Mouse (Mus musculus) cerebral cortex, adult 2 months (tissue): Measurements from ENCODE around the gene Cux1.

Source experiments
- WGBS: fragments of 180-500 bp; shearing (Covaris S2); methylation state at CpG from one replicate; pipeline ENCODE4 v1.1.7; 2018; 5-methylcytosine and 5-hydroxymethylcytosine counted together

Cux1 gene

DNA sequence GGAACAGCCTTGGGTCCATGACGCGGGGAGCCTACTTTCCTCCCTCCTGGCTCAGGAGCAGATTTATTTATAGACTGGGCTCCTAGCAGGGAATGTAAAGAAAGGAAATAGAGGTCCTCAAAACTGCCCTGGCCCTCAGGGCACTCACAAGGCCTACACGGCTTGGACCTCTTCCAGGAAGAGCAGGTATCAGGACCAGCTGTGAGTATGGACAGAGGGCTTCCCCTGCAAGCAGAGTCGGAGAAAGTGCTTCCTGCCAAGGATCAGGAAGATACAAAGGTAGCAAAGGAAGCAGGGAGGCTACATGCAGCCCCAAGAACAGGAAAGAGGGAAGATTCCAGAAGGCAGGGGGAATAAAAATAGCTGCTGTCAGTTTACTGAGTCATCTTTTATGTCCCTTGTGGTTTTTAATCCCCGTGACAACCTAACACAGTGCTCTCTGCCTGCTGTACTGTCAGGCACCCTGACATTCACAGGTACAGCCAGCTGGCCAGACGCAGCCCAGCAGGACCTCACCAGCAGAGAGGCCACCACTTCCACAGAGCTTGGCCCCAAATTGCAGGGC is 66.9 kb downstream of the Cux1 start:
- 39% methylated on average over 6 of the region's 6 CpGs for WGBS

DNA sequence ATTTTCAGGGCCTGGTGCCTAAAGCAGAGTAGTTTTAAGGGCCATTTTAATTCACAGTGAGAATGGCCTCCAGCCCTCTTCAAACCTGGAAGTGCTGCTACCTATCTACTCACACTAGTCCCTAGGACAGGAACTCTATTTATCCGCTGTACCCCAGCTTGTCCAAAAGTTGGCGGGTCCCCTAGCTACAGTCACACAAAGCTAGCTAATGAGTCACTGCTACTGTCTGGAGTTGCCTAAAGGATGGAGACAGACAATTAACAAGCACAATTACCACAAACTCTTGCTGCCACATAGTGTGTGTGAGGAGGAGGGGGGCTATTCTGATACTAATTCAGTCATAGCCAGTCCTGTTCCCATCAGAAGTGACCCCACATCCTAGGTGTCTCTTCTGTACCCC is 68.0 kb downstream of the Cux1 start:
- WGBS = 61% methylated on average over 2 of the region's 2 CpGs

DNA sequence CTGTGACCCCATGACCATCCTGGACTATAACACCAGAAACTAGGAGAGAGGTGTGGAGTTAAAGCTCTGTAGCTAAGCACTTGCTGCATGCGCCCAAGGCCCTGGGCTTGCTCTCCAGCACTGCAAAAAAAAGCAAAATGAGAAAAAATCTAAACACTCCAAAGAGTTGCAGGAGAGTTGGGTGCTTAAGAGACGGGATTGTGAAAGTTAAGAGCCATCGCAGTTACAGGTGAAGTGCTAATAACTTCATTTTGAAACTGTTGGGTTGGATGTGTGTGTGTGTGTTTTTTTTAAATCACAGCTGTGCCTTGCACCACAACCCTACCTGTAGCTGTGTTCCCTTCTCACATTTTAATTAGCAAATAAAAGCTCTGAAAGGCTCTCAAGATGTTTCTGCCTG is 68.5 kb downstream of the Cux1 start:
- WGBS = 94% methylated on average over 3 of the region's 3 CpGs

DNA sequence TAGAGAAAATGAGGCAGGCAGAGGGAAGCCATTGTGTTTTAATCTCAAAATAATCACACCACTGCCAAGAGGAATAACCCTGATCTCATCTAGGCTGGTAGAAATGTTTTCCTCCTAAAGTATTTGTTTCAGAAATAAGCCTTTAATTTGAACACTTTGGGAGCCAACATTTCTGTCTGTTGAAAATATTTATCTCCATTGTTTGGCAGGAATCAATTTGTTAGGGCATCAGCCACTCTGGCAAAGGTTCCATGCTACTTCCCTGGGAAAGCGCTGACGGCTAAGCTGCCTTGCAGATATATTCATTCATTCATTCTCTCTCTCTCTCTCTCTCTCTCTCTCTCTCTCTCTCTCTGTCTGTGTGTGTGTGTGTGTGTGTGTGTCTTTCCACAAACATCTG is 70.0 kb downstream of the Cux1 start:
- 43% methylated on average over 2 of the region's 2 CpGs for WGBS

DNA sequence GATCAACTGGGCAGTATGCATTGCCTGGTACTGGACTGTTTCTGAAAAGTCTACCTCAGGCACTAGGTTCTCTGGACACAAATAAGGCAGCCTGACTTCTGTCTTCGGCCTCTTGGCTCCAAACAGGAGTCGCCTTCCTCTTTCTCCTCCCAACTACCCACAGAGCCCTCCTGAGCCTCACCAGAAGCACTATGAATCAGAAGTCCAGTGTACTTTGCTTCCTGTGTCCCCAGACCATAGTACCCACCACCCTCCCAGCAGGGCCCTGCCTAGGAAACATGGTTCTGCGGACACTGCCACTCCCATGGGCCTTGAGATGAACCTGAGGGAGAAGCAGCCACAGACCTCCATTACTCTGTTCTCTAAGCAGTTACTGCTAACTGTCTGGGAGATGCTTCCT is 71.7 kb downstream of the Cux1 start:
- WGBS = 87% methylated on average over 3 of the region's 3 CpGs

DNA sequence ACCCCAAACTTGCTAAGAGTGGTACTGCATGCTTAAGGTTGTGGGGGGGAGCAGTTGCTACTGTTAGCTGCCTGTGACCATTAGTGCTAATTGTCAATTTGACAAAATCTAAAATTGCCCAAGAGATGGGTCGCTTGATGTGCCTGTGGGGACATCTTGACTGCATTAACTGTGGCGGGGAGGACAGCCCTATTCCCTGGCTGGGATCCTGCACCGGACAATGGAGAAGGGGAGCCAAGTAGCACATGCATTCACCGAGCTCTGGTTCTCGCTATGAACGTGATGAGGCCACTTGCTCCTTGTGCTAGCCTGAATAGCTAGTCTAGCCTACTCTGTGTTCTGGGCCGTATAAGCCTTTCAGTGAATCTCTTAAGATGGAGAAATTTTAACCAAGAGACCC is 72.4 kb downstream of the Cux1 start:
- WGBS = 64% methylated on average over 7 of the region's 7 CpGs

DNA sequence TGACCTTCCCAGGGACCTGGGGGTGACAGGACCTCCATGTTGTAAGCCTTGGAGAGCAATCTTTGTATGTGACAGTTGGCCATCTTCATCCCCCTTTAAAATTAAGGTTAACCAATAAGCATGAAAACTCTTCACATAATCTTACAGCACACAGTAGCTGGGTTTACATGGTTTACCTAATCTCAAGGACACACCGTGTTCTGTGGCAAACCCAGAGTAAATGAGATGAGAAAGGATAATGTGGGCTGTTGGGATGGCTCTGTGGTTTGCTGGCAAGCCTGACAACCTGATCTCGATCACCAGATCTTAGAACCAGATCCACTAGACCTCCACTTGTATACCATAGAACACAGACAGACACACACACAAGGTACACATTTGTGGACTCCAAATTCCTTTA is 73.0 kb downstream of the Cux1 start:
- whole genome bisulfite sequencing = 85% methylated on average over 2 of the region's 2 CpGs

DNA sequence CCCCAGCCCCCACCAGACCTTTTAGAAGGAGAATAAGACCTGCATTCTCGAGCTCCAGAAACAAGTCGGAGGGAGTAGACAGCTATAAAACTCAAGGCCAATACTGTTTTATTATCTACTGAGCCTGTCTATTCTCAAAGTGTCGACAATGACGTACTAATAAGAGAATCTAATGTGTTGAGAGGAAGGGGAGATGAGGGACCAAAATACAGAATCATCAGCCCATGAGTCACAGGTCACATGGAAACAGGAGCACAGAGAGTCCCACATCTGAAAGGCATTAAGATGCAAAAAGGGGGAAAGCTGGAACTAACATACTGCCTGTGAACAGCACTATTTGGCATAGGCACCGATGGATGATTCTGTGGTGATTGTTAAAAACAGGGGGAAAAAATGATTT is 77.8 kb downstream of the Cux1 start:
- WGBS = 80% methylated on average over 5 of the region's 5 CpGs

DNA sequence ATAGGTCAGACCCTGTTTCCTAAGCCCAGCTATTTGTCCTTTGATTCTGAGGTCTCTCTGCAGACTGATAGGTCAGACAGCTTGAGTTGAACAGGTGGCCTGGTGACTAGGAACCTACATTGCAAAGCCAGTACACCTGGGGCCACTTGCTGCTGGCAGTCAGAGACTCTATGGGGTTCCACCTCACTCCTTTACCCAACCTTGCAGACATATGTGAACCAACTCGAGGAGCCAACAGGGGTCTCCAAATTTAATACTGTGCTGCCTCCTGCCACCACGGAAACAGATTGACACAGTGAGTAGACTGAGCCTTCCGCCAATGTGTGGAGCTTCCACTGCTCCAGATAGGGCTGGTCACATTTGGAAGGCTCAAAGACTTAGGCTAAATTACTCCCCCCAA is 78.6 kb downstream of the Cux1 start:
- 65% methylated on average over 3 of the region's 3 CpGs for WGBS

DNA sequence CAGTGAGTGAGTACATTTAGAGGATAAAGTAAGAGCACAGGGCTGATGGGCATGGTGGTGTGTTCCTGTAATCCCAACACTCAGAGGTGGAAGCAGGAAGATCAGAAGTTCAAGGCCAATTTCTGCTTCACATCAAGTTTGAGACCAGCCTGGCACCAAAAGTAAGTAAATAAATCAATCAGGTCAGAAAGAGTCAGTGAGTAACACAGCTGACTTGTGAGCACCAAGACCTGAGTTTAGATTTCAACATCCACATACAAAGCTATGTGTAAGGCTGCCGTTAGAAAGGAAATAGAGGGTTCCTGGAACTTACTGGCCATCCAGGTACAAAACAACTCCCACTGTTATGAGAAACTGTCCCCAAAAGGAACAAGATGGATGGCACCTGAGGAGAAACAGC is 79.1 kb downstream of the Cux1 start:
- 41% methylated on average over 1 of the region's 1 CpGs for WGBS

DNA sequence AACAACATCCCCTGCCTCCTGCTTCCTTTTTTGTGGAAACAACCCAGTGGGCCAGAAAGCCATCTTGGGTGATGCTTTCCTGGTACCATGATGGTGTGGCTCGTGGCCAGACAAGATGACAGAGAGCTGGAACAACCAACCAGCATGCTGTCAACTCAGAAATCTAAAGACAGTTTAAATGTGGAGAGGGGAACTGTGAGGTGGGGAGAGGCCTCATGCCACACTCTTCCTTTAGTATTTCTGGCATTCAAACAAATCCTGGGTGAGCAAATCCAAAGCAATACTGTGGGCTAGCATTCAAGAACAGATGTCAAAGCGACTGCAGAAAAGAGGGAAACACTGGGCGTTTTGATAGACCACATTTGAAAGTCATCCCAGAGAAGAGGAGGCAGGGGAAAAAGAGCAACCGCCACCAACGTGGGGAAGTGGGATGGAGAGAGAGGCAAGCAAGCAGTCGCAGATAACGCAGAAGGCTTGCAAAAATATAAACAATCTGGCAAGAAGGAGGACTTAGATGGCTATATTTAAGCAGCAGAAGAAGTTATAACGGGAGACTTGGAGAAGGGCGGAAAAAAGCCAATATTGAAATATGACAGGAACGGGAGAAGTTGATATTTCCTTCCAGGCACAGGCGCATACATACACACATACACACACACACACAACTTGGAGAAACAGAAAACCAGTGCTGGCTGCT is 79.7 kb downstream of the Cux1 start:
- WGBS = 29% methylated on average over 11 of the region's 11 CpGs

DNA sequence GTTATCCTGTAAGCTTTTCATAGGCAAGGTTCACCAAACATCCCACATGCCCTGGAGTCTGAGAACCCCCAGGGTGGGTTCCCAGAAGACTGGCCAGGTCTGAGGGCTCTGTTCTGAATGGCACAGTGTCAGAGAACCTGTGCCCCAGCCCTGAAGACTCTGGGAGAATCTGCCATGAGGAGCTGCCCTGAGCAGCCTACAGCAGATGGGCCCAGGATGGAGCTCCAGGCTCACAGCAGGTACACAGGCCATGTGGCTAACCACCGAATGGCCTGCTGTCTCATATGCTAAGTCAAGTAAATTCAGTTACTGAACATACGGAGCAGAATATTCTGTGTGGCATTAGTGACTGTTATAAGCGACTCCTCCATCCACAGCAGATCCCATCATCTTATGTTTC is 80.9 kb downstream of the Cux1 start:
- 79% methylated on average over 3 of the region's 3 CpGs for WGBS

DNA sequence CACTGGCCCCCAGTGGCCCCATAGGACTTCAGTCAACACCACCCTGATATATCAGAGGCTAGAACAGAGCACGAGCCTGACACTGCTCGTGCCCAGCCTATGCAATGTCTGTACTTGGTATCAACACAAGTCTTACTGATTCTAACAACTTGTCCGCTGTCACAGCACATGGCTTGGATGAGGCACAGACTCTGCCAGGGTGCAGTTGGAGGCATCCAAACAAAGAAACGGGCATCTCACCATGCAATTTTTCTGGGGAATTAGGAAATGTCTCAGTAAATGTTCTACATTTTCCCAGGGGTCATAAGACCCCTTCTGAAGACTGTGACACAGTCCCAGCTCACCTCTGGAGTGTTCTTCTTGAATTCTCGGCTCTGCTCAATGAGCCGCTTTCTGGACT is 81.9 kb downstream of the Cux1 start:
- WGBS = 87% methylated on average over 6 of the region's 6 CpGs

DNA sequence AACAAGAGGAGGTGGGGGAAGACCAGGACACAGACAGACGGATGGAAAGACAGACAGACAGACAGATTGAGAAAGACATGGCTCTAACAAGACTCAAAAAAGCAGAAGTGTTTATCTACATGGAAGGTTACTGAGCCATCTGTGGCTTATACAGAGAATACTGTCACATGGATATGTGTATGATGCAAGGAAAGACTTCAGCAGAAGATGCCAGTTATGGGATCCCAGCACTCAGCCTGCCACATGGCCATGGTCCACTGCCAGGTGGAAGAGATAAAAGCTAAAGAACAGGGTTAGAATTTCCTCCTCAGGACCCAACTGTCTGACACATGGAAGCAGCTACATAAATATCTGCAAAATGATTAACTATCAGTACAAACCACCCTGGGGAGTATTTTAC is 84.9 kb downstream of the Cux1 start:
- WGBS = 59% methylated on average over 1 of the region's 1 CpGs

DNA sequence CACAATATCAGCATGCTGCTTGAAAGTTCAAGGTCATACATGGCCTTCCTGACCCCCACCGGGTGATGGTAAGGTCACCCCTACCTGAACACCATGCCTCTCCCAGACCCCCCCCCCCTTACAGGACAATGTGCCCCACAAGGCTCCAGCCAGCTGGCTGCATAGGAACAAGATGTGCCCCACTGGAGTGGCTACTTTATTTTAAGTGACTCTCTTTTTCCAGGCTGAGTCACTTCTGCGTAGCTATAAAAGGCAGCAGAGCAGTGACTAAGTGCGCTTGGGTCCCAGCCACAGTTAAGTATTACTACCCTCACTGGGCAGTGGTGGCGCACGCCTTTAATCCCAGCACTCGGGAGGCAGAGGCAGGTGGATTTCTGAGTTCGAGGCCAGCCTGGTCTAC is 86.7 kb downstream of the Cux1 start:
- 71% methylated on average over 7 of the region's 7 CpGs for WGBS

DNA sequence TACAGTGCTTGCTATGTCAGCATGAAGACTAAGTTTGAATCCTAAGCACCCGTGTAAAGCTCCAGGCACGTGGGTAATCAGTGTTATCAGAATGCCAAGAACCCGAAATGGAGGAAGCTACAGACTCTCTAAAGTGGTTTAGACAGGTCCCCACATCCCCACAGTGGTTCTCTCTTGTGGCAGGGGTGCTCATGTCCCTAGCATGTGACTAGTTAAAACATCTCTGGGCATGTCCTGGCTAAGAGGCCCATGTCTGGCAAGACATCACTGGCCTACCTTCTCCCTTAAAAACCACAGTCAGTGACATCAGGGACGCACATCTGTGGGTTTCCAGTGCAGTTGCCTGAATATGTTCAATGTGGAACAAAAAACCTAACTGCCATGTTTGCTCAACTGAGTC is 87.5 kb downstream of the Cux1 start:
- WGBS = 74% methylated on average over 4 of the region's 4 CpGs

DNA sequence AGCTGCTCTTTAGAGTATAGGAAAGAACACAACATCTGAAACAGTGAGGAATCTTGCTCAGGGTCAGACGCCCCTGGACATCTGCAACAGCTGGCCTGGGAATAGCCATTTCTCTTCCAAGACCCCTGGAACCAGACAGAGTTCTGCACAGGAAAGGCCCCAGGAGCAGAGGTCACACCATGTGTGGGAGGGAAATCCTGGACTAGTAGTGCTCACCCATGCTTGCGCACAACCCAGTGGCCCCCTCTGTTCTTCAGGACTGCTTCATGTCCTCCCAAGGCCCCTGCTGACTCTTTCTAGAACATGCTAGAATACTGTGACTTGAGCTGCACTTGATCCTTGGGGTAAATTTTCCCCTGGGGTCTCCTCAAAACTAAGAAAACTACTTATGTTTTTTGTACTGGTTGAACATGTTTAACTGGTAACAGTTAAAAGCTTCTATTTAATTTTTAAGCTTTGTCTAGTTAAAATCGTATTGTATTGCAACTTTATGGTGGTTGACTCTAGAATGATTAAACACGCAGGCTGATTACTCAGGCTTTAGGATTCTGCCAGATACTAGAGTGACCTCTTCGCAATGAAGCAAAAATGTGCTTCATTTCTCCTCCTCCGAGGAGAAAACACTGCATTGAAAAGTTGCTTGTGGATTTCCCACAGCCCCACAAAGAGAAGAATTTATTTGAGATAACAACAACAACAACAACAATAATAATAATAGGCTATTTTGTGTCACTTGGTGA is 88.1 kb downstream of the Cux1 start:
- WGBS = 88% methylated on average over 6 of the region's 6 CpGs

DNA sequence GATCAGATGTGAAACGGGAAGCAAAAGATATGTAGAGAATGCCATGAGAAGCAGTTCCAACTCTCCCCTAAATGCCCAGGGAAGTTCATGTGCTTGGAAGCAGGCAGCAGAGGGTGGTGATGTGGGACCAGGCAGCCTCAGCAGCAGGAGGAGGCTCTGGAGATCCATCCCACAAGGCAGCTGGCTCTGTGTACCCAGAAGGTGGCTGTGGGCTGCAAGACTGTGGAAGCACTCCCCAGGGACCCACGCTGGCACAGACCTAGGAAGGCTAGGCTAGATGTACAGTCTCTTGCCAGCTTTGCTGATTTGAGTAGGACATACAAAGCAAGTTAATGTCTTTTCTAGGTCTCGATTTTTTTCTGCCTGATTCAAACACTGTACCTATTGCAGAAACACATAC is 91.0 kb downstream of the Cux1 start:
- WGBS = 54% methylated on average over 3 of the region's 3 CpGs

DNA sequence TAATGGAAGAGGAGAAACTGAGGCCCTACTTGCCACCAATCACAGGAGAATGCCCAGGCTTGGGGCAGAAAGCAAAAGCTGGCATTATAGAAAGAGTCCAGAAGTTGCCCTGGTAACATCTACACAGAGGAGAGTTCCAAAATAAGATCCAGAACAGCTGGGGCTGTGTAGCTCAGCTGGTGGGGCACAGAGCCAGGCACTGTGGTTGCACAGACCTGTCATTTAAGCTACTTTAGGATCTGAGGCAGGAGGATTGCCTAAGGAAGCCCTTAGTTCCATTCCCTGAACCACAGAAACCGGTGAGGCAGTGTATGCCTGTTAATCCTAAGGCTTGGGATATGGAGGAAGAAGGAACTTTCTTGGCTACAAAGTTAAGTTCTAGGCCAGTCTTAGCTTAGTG is 92.1 kb downstream of the Cux1 start:
- 83% methylated on average over 1 of the region's 1 CpGs for WGBS

DNA sequence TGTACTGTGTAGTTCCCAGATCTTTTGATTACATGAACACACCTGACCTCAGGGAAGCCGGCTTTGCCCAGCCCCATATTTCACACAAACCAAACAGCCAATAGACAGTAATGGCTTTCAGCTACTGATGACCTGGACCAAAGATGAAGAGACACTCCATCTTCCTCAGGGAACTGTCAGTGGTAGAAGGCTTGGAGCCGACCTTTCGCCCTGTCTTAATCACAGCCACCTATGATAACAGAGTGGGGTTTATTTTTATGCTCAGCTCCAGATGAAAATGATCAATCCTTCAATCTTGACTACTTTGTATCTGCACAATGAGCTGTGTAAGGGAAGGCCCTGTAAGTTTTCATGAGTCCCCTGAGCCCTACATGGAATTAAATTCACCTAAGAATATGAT is 93.2 kb downstream of the Cux1 start:
- 94% methylated on average over 3 of the region's 3 CpGs for WGBS

DNA sequence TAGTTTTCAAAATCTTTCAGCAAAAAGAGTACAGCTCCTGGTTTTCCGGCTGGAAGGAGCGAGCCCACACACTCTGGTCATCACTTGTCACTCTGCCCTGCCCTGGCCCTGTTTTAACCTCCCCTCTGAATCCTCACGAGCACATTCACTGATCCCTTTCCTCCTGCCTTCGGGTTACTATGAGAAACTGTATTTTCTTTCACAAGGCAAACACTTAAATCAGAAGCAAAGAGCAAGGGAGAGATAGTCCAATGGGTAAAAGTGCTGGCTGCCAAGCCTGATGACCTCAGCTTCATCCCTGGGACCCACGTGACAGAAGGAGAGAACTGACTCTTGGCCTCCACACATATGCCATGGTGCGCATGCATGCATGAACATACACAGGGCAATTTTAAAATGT is 94.0 kb downstream of the Cux1 start:
- 68% methylated on average over 6 of the region's 6 CpGs for WGBS

DNA sequence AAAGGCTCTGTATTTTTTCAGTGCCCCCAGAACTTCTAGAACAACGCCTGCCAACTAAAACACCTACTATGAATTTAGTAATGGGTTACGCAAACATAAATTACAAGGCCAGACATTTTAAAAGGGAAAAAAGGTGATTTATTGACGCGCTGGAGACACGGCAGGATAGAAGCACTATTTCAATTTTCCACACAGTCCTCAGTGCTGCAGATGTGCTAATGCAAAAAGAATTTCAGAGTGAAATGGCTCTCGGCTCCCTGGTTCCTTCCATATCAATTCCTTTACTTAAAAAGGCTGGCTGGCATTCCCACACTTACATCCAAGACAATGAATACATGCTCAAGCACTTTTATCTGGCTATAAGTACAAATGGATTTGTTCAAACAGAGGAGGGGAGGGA is 94.4 kb downstream of the Cux1 start:
- WGBS = 85% methylated on average over 6 of the region's 6 CpGs

DNA sequence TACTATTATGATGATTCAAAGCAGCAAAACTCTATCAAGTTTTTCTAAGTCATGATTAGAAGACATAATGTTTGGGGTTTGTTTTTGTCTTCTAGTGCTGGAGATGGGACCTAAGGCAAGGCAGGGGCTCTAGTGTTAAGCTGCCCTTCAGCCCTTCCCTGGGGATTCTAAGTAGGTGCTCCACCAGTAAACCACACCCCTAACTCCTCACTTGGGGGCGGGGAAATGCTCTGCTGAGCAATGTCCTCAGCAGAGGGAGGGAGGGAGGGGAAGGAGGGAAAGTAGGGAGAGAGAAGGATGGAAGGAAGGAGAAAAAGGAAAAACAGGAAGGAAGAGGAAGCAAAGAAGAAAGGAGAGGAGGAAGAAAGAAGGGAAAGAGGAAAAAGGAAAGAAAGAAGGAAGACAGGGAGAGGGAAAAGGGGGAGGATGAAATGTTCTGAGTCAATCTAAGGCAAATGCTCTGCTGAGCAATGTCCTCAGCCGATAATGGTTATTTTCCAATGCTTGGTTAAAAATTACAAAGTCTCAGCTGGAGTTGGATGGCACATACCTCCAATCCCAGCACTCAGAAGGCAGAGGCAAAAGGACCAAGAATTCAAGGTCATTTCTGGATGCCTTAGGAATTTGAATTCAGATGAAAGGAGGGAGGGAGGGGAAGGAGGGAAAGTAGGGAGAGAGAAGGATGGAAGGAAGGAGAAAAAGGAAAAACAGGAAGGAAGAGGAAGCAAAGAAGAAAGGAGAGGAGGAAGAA is 96.1 kb downstream of the Cux1 start:
- 78% methylated on average over 2 of the region's 2 CpGs for WGBS
